Mouse (Mus musculus): ENCODE data around the gene Lce1a2. TPM values are rescaled to one million over a fixed set of nuclear protein-coding genes. Genes with fewer than 3 reads are reported as not detected.
"Not testable (repeated sequence)": the region's sequence is repeated elsewhere in the genome, so short reads cannot be mapped to it uniquely, and the experiment has no call there.

Gene Lce1a2
- not detected in 2 replicates for total RNA-seq (2017)

GRCm38 (mm10) chr3:92670215-92670614 lies at the start of gene Lce1a2:
TSS of gene Lce1a2 (minus strand) at chr3:92670315.
- ATAC-seq (replicated peaks; ENCODE audit: low read depth, poor library complexity, severe bottlenecking), result no peak

DNA sequence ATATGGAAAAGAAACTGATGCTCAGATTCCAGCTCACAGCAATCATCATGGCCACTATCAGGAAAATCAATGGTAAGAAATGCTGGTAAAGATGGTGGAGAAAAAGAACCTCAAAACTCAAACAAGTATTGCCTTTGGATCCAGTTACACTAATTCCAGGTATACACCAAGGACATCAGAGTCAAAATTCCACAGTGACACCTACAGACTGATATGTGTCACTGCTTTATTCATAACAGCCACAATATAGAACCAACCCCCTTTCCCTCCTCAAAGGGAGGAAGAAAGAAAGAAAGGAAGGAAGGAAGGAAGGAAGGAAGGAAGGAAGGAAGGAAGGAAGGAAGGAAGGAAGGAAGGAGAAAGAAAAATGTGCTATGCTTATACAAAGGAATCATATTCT lies 45.0 kb upstream of the Lce1a2 start:
- no peak for ATAC-seq (replicated peaks; ENCODE audit: low read depth, poor library complexity, severe bottlenecking)

- no peak for ATAC-seq (replicated peaks; ENCODE audit: low read depth, poor library complexity, severe bottlenecking)
Observed at GRCm38 (mm10) chr3:92708974-92709373, 38.9 kb upstream of the Lce1a2 start, which contains the start of gene Lce1e. TSS of gene Lce1e (minus strand) at chr3:92709074.

DNA sequence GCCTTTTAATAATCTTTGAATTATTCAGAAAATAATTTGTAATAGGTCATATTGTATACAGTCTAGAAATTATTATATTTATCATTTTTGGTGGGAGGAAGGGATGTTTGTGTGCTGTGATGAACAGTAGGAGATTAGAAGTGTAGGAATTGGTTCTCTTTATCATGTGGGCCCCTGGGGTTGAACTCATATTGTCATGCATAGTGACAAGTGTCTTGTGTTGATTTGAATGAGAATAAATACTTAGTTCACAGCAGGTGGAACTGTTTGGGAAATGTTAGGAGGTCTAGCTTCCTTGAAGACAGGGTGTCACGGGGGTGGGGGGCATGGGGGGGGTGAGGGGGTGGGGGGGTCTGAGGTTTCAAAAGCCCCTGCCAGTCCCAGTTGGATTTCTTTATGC lies 24.5 kb upstream of the Lce1a2 start:
- no peak for ATAC-seq (replicated peaks; ENCODE audit: low read depth, poor library complexity, severe bottlenecking)

DNA sequence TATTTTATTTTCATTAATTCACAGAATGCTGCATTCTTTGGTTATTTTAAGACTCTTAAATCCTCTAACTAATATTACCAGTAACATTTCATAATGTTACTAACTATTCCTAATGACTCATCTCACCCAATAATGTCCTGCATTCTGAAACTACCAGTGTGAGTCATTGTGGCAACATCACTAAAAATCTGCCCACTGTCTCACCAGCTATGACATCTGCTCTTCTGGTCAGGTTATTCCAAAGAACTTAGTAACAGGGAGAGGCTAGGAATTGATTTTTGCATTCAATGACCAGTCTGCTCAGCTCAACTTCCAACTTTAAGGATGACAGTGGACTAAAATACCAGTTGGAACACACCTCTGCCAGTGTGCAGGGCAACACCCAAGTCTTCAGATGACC lies 21.6 kb upstream of the Lce1a2 start:
- ATAC-seq (replicated peaks; ENCODE audit: low read depth, poor library complexity, severe bottlenecking), result no peak

- ATAC-seq (replicated peaks; ENCODE audit: low read depth, poor library complexity, severe bottlenecking), result not testable (repeated sequence)
Observed at GRCm38 (mm10) chr3:92689154-92689553, 19.0 kb upstream of the Lce1a2 start.

GRCm38 (mm10) chr3:92687110-92687509 lies 17.0 kb upstream of the Lce1a2 start, which contains the start of gene Lce1d:
TSS of gene Lce1d (minus strand) at chr3:92687210.
- no peak for ATAC-seq (replicated peaks; ENCODE audit: low read depth, poor library complexity, severe bottlenecking)

- ATAC-seq (replicated peaks; ENCODE audit: low read depth, poor library complexity, severe bottlenecking), result no peak
Observed at GRCm38 (mm10) chr3:92678947-92679346, 8.8 kb upstream of the Lce1a2 start, which contains the start of gene Lce1c. TSS of gene Lce1c (plus strand) at chr3:92679247.

DNA sequence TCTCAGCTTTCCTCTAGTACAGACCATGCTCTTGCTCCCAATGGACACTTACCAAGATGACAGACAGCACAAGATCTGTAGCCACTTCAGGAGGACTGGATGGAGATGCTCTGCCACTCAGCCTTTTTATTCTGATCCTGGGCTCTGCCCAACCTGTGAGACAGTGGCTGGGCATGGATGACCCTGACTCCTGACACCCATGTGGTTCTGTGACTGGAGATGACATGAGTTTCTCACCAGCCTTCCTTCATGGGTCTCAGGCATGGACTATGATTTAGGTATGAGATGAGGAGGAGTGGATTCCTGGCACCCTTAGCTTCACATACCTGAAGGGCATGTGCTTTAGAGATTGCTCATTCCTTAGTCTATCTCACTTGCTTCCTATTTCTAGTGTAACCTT lies 13.3 kb downstream of the Lce1a2 start, which contains the start of gene Lce1b:
Lce1b (minus strand) TSS at position 101 of the 400 bp plus-strand sequence.
- no peak for ATAC-seq (replicated peaks; ENCODE audit: low read depth, poor library complexity, severe bottlenecking)

DNA sequence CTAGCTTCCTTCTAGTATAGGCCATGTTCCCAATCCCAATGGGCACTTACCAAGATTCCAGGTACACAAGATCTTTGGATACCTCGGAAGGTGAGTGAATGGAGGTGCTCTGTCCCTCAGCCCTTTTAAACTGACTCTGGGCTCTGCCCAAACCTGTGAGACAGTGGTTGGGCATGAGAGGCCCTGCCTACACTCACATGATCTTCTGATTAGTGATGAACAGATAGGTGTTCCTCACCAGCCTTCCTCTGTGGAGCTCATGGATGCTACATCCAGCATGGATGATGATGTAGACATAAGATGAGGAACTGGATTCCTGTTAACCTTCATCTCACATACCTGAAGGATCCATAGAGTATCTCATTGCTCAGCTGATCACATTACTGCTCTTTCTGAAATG lies 21.9 kb downstream of the Lce1a2 start, which contains the start of gene Lce1a1:
Lce1a1 (minus strand) TSS at position 101 of the 400 bp plus-strand sequence.
- ATAC-seq (replicated peaks; ENCODE audit: low read depth, poor library complexity, severe bottlenecking), result no peak

DNA sequence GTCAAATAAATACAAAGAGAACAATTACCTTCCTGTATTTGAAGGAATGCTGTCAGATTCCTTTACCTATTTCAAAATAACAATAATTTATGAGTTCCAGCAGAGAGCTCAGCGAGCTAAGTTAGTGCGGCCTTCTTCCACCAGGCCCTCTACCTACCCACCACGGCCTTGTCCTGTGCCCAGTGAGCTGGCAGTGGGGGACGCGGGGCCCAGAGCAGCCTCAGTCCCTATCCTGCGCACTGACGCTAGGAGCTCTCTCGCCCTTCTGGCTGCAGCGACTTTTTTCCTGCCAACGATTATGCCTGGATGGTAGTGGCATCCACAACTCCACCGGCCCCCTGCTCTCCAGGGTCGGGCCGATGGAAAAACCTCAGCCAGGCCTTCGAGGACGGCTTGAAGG lies 30.3 kb downstream of the Lce1a2 start:
- ATAC-seq (replicated peaks; ENCODE audit: low read depth, poor library complexity, severe bottlenecking), result no peak

GRCm38 (mm10) chr3:92638653-92638991 lies 31.5 kb downstream of the Lce1a2 start:
- ATAC-seq (replicated peaks; ENCODE audit: low read depth, poor library complexity, severe bottlenecking), result no peak

DNA sequence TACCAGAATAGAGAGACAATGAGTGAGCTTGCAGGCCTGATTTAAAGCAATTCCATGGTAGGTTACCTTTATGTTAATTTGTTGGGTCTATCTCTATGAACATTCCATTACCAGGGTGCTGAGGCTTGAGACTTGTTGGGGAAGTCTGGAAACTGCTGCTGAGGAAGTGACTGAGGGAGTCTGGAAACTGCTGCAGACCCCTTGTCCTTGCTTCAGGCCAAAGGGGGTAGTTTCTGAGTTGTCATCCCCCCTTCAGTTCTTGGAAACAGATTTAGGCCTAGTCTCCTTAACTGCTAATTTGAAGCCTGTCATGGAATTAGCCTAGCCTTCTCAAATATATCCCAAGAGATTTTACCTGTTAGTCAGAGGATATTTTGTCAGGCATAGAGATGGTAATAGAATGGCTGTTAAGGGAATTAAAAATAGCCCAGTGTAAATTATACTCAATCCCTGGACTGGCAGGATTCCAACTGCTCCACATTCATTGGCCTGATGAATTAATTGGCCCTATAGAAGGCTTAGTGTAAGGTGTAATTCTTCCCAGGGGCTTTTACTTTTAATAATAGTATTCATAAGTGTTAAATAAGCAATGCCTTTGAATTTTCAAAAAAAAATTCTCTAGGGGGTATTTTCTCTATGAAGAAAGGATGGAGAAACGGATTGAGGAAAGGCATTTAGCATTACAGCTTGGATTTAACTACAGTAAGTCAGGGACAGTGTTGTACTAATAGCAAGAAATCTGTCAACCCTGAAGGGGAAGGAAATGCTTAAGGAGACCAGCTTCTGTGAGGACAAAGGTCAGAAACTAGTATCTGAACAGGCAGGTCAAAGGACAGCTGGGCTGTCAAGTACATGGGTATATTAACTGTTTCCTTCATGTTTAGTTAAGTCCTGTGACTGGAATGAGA lies 32.1 kb downstream of the Lce1a2 start:
- no peak for ATAC-seq (replicated peaks; ENCODE audit: low read depth, poor library complexity, severe bottlenecking)

- ATAC-seq (replicated peaks; ENCODE audit: low read depth, poor library complexity, severe bottlenecking), result no peak
Observed at GRCm38 (mm10) chr3:92621560-92621959, 48.6 kb downstream of the Lce1a2 start, which contains the start of gene Lce6a. TSS of gene Lce6a (minus strand) at chr3:92621660.

Other genes starting within 250 kb of the Lce1a2 start
- 3.0 and 5.6 TPM in 2 replicates for gene Gm9774, start 240.9 kb downstream of the Lce1a2 start, total RNA-seq (2017)
- gene Sprr2k, start 237.7 kb downstream of the Lce1a2 start, total RNA-seq (2017), result not detected in 2 replicates
- not detected in 2 replicates for gene Sprr1b, start 231.5 kb downstream of the Lce1a2 start, total RNA-seq (2017)
- gene Sprr3, start 211.6 kb downstream of the Lce1a2 start, total RNA-seq (2017), result not detected in 2 replicates
- not detected in 2 replicates for gene Sprr1a, start 184.4 kb downstream of the Lce1a2 start, total RNA-seq (2017)
- not detected in 2 replicates for gene Sprr4, start 169.8 kb downstream of the Lce1a2 start, total RNA-seq (2017)
- not detected in 2 replicates for gene 2310046K23Rik, start 135.8 kb downstream of the Lce1a2 start, total RNA-seq (2017)
- gene Ivl, start 96.6 kb downstream of the Lce1a2 start, total RNA-seq (2017), result not detected in 2 replicates
- not detected in 2 replicates for gene Smcp, start 81.3 kb downstream of the Lce1a2 start, total RNA-seq (2017)
- gene 2210017I01Rik, start 62.8 kb downstream of the Lce1a2 start, total RNA-seq (2017), result not detected in 2 replicates
- gene Lce6a, start 48.7 kb downstream of the Lce1a2 start, total RNA-seq (2017), result not detected in 2 replicates
- not detected in 2 replicates for gene Lce1a1, start 22.0 kb downstream of the Lce1a2 start, total RNA-seq (2017)
- not detected in 2 replicates for gene Lce1b, start 13.4 kb downstream of the Lce1a2 start, total RNA-seq (2017)
- gene Lce1c, start 8.9 kb upstream of the Lce1a2 start, total RNA-seq (2017), result not detected in 2 replicates
- not detected in 2 replicates for gene Lce1d, start 16.9 kb upstream of the Lce1a2 start, total RNA-seq (2017)
- gene Lce1e, start 38.8 kb upstream of the Lce1a2 start, total RNA-seq (2017), result not detected in 2 replicates
- gene Lce1f, start 50.0 kb upstream of the Lce1a2 start, total RNA-seq (2017), result not detected in 2 replicates
- not detected in 2 replicates for gene Gm38119, start 68.8 kb upstream of the Lce1a2 start, total RNA-seq (2017)
- not detected in 2 replicates for gene Lce1g, start 82.0 kb upstream of the Lce1a2 start, total RNA-seq (2017)
- gene Lce1h, start 94.8 kb upstream of the Lce1a2 start, total RNA-seq (2017), result not detected in 2 replicates
- not detected in 2 replicates for gene Lce1i, start 108.6 kb upstream of the Lce1a2 start, total RNA-seq (2017)
- not detected in 2 replicates for gene Lce1j, start 120.2 kb upstream of the Lce1a2 start, total RNA-seq (2017)
- gene Lce1k, start 137.6 kb upstream of the Lce1a2 start, total RNA-seq (2017), result not detected in 2 replicates
- not detected in 2 replicates for gene Kprp, start 156.9 kb upstream of the Lce1a2 start, total RNA-seq (2017)
- gene Lce1l, start 181.0 kb upstream of the Lce1a2 start, total RNA-seq (2017), result not detected in 2 replicates
- gene 2310050C09Rik, start 199.9 kb upstream of the Lce1a2 start, total RNA-seq (2017), result not detected in 2 replicates

All from common myeloid progenitor, adult 5-6 weeks (primary cell).